Mouse (Mus musculus): Measurements from ENCODE around the gene Pbx1.

The Pbx1 gene

GRCm38 (mm10) chr1:168224218-168224617, 207.9 kb downstream of the Pbx1 start:
- DNase-seq (ENCODE audit: low spot score): no peak

GRCm38 (mm10) chr1:168222794-168223193, 209.3 kb downstream of the Pbx1 start:
- DNase-seq (ENCODE audit: low spot score): no peak

- no peak for DNase-seq (ENCODE audit: low spot score)
Observed at GRCm38 (mm10) chr1:168221071-168221521, 211.0 kb downstream of the Pbx1 start.

GRCm38 (mm10) chr1:168215896-168216747, 215.9 kb downstream of the Pbx1 start:
- DNase-seq (ENCODE audit: low spot score): no peak

GRCm38 (mm10) chr1:168215468-168215867, 216.6 kb downstream of the Pbx1 start:
- no peak for DNase-seq (ENCODE audit: low spot score)

- DNase-seq (ENCODE audit: low spot score): peak; percentile 80
Observed at GRCm38 (mm10) chr1:168214040-168214443, 218.0 kb downstream of the Pbx1 start.

GRCm38 (mm10) chr1:168213595-168213994, 218.5 kb downstream of the Pbx1 start:
- DNase-seq (ENCODE audit: low spot score): no peak

GRCm38 (mm10) chr1:168210401-168210800, 221.7 kb downstream of the Pbx1 start:
- no peak for DNase-seq (ENCODE audit: low spot score)

- DNase-seq (ENCODE audit: low spot score): no peak
Observed at GRCm38 (mm10) chr1:168200570-168201156, 231.4 kb downstream of the Pbx1 start.

GRCm38 (mm10) chr1:168198276-168198675, 233.8 kb downstream of the Pbx1 start:
- DNase-seq (ENCODE audit: low spot score): no peak

GRCm38 (mm10) chr1:168197908-168198258, 234.2 kb downstream of the Pbx1 start:
- no peak for DNase-seq (ENCODE audit: low spot score)

GRCm38 (mm10) chr1:168197195-168197907, 234.7 kb downstream of the Pbx1 start:
- no peak for DNase-seq (ENCODE audit: low spot score)

GRCm38 (mm10) chr1:168193364-168193763, 238.7 kb downstream of the Pbx1 start:
- no peak for DNase-seq (ENCODE audit: low spot score)

- no peak for DNase-seq (ENCODE audit: low spot score)
Observed at GRCm38 (mm10) chr1:168182816-168183215, 249.3 kb downstream of the Pbx1 start.

GRCm38 (mm10) chr1:168180622-168181441, 251.2 kb downstream of the Pbx1 start:
- DNase-seq (ENCODE audit: low spot score): peak; percentile 56

GRCm38 (mm10) chr1:168179691-168180090, 252.4 kb downstream of the Pbx1 start:
- no peak for DNase-seq (ENCODE audit: low spot score)

GRCm38 (mm10) chr1:168178611-168179010, 253.5 kb downstream of the Pbx1 start:
- DNase-seq (ENCODE audit: low spot score): no peak

- DNase-seq (ENCODE audit: low spot score): no peak
Observed at GRCm38 (mm10) chr1:168175586-168175985, 256.5 kb downstream of the Pbx1 start.

GRCm38 (mm10) chr1:168169791-168170190, 262.3 kb downstream of the Pbx1 start:
- DNase-seq (ENCODE audit: low spot score): no peak

- no peak for DNase-seq (ENCODE audit: low spot score)
Observed at GRCm38 (mm10) chr1:168169052-168169779, 262.9 kb downstream of the Pbx1 start.

- DNase-seq (ENCODE audit: low spot score): no peak
Observed at GRCm38 (mm10) chr1:168167781-168168180, 264.3 kb downstream of the Pbx1 start.

All from testis, postnatal 10 days (tissue).